Mouse (Mus musculus) erythroblast, embryonic 14.5 days (primary cell): ENCODE measurements around the gene Ext2.

Experiments used
- GATA1 ChIP-seq: IDR thresholded peaks from 2 replicates; pipeline ENCODE4 v1.6.1; 2012; ENCODE audit warnings: low read length, inconsistent platforms, mixed read lengths
- TAL1 ChIP-seq: IDR thresholded peaks from 3 replicates; pipeline ENCODE4 v1.6.1; 2012; ENCODE audit warnings: low read length, inconsistent platforms, mixed read lengths

GRCm38 (mm10) chr2:93683674-93684073, 138.7 kb downstream of the Ext2 start:
- TF ChIP-seq TAL1 (no peak), GATA1 (no peak)
